Mouse (Mus musculus): ENCODE results near the gene Pla2r1. TPM values are rescaled to one million over a fixed set of nuclear protein-coding genes. Genes with fewer than 3 reads are reported as not detected.

The Pla2r1 gene
- polyA plus RNA-seq, 1 experiment from 2014 or later, result 4.1 TPM

GRCm38 (mm10) chr2:60538710-60539109 lies 14.4 kb downstream of the Pla2r1 start:
- H3K36me3 ChIP-seq, result no peaks in the 10 kb centered on the region
- no peaks in the 10 kb centered on the region for H3K27me3 ChIP-seq (ENCODE audit: insufficient read depth, poor library complexity, severe bottlenecking)
- no peak for DNase-seq (ENCODE audit: low spot score)
- no peak overlapping the region for H3K27ac ChIP-seq
- no peak overlapping the region for H3K4me3 ChIP-seq
- H3K9me3 ChIP-seq, result no peaks in the 10 kb centered on the region
- 78% methylated on average over 5 of the region's 5 CpGs for WGBS
- H3K4me1 ChIP-seq, result peaks cover 16% of the 10 kb centered on the region; the same call in 1 of the 2 replicates

GRCm38 (mm10) chr2:60538274-60538673 lies 14.8 kb downstream of the Pla2r1 start:
- Histone ChIP-seq H3K27ac (no peak overlapping the region), H3K4me3 (no peak overlapping the region), H3K4me1 (peaks cover 16% of the 10 kb centered on the region; the same call in 1 of the 2 replicates), H3K36me3 (no peaks in the 10 kb centered on the region), H3K9me3 (no peaks in the 10 kb centered on the region), H3K27me3 (ENCODE audit: insufficient read depth, poor library complexity, severe bottlenecking) (no peaks in the 10 kb centered on the region)
- DNase-seq (ENCODE audit: low spot score), result no peak
- WGBS, result 88% methylated on average over 4 of the region's 4 CpGs

DNA sequence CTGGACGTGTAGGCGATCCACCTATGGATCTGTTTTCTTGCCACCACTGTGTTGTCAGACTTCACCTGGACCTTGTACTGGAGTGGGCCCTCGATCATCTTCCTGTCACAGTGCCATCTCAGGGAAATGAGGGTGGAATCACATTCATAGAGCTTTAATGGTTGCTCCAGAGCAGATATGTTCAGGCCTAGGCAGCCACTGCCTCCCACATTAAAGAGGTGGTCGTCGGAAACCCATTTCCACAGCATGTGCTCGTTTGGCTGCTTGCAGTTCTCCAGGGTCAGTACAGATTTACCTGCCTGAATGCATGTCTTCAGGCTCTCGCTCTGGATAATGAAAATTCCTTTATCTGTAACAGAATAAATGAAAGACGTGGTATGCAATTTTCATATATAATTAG lies 18.4 kb downstream of the Pla2r1 start:
- Histone ChIP-seq H3K9me3 (no peaks in the 10 kb centered on the region), H3K4me3 (no peak overlapping the region), H3K4me1 (no peaks in the 10 kb centered on the region), H3K36me3 (no peaks in the 10 kb centered on the region), H3K27me3 (ENCODE audit: insufficient read depth, poor library complexity, severe bottlenecking) (no peaks in the 10 kb centered on the region), H3K27ac (no peak overlapping the region)
- WGBS, result 82% methylated on average over 8 of the region's 8 CpGs
- DNase-seq (ENCODE audit: low spot score), result no peak

- Histone ChIP-seq H3K4me1 (no peaks in the 10 kb centered on the region), H3K27me3 (ENCODE audit: insufficient read depth, poor library complexity, severe bottlenecking) (no peaks in the 10 kb centered on the region), H3K36me3 (no peaks in the 10 kb centered on the region), H3K27ac (no peak overlapping the region), H3K9me3 (no peaks in the 10 kb centered on the region), H3K4me3 (no peak overlapping the region)
- no peak for DNase-seq (ENCODE audit: low spot score)
- 77% methylated on average over 3 of the region's 3 CpGs for WGBS
These were observed 20.1 kb downstream of the Pla2r1 start for GRCm38 (mm10) chr2:60533026-60533425.

GRCm38 (mm10) chr2:60532495-60532894 lies 20.6 kb downstream of the Pla2r1 start:
- Histone ChIP-seq H3K4me3 (no peak overlapping the region), H3K27ac (no peak overlapping the region), H3K4me1 (no peaks in the 10 kb centered on the region), H3K9me3 (no peaks in the 10 kb centered on the region), H3K27me3 (ENCODE audit: insufficient read depth, poor library complexity, severe bottlenecking) (no peaks in the 10 kb centered on the region), H3K36me3 (no peaks in the 10 kb centered on the region)
- no peak for DNase-seq (ENCODE audit: low spot score)
- WGBS, result 69% methylated on average over 5 of the region's 5 CpGs

DNA sequence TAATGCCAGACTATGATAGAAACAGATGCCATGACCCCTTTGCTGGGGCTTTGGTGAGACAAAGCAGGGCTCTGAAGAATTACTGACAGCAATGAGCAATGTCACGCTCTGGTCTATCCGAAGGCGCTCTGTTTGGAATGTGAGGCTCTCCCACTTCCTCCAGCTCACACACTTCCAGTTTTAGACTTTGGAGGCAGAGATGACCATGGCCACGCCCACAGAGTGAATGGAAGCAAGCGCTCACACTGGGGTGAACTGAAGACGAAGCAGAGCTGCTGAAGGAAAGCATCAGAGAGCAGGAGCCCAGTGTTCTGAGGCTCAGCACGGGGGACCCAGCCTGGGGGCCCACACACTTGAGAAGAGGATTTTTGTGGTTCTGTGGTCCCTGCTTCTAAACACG lies 37.3 kb downstream of the Pla2r1 start:
- H3K36me3 ChIP-seq, result no peaks in the 10 kb centered on the region
- H3K4me1 ChIP-seq, result peaks cover 14% of the 10 kb centered on the region
- no peak for DNase-seq (ENCODE audit: low spot score)
- H3K4me3 ChIP-seq, result peak overlapping the region; percentile 35
- 27% methylated on average over 8 of the region's 8 CpGs for WGBS
- H3K27me3 ChIP-seq (ENCODE audit: insufficient read depth, poor library complexity, severe bottlenecking), result no peaks in the 10 kb centered on the region
- peak overlapping the region; percentile 75; the same call in 1 of the 2 replicates for H3K27ac ChIP-seq
- no peaks in the 10 kb centered on the region for H3K9me3 ChIP-seq

GRCm38 (mm10) chr2:60514863-60515262 lies 38.2 kb downstream of the Pla2r1 start:
- DNase-seq (ENCODE audit: low spot score), result no peak
- Histone ChIP-seq H3K4me1 (peaks cover 14% of the 10 kb centered on the region), H3K9me3 (no peaks in the 10 kb centered on the region), H3K4me3 (no peak overlapping the region), H3K27ac (no peak overlapping the region), H3K27me3 (ENCODE audit: insufficient read depth, poor library complexity, severe bottlenecking) (no peaks in the 10 kb centered on the region), H3K36me3 (no peaks in the 10 kb centered on the region)
- 71% methylated on average over 4 of the region's 4 CpGs for WGBS

- 87% methylated on average over 1 of the region's 1 CpGs for WGBS
- Histone ChIP-seq H3K27ac (no peak overlapping the region), H3K27me3 (ENCODE audit: insufficient read depth, poor library complexity, severe bottlenecking) (no peaks in the 10 kb centered on the region), H3K36me3 (no peaks in the 10 kb centered on the region), H3K9me3 (no peaks in the 10 kb centered on the region), H3K4me3 (no peak overlapping the region), H3K4me1 (peaks cover 6% of the 10 kb centered on the region)
- no peak for DNase-seq (ENCODE audit: low spot score)
These were observed 42.4 kb downstream of the Pla2r1 start for GRCm38 (mm10) chr2:60510718-60511117.

GRCm38 (mm10) chr2:60505145-60505544 lies 48.0 kb downstream of the Pla2r1 start:
- Histone ChIP-seq H3K36me3 (no peaks in the 10 kb centered on the region), H3K4me1 (peaks cover 9% of the 10 kb centered on the region), H3K4me3 (no peak overlapping the region), H3K27me3 (ENCODE audit: insufficient read depth, poor library complexity, severe bottlenecking) (no peaks in the 10 kb centered on the region), H3K27ac (peak overlapping the region; percentile 69), H3K9me3 (no peaks in the 10 kb centered on the region)
- WGBS, result 53% methylated on average over 2 of the region's 2 CpGs
- DNase-seq (ENCODE audit: low spot score), result no peak

- H3K4me3 ChIP-seq, result no peak overlapping the region
- H3K9me3 ChIP-seq, result no peaks in the 10 kb centered on the region
- H3K27me3 ChIP-seq (ENCODE audit: insufficient read depth, poor library complexity, severe bottlenecking), result no peaks in the 10 kb centered on the region
- H3K27ac ChIP-seq, result peak overlapping the region; percentile 69
- no peaks in the 10 kb centered on the region for H3K36me3 ChIP-seq
- WGBS, result 19% methylated on average over 2 of the region's 2 CpGs
- H3K4me1 ChIP-seq, result peaks cover 9% of the 10 kb centered on the region
- DNase-seq (ENCODE audit: low spot score), result no peak
These were observed 48.4 kb downstream of the Pla2r1 start for GRCm38 (mm10) chr2:60504718-60505117.

DNA sequence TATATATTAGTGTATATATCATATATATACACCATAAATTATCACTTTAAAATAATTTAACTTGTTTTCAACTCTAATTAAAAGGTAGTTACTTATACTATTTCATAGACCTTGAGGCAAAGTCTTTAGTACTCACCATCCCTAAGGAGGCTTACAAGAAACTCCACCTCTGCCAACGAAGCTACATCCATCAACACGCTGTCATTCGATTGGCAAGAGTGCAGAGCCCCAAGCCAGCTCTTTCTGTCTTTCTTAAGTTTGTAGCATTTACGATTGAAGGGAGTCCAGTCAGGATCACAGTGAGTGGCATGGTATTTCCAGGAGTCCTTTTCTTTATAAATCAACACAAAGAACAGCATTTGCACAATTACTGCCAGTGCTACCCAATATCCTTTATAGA lies 49.1 kb downstream of the Pla2r1 start:
- WGBS, result 58% methylated on average over 4 of the region's 4 CpGs
- no peaks in the 10 kb centered on the region for H3K9me3 ChIP-seq
- H3K27me3 ChIP-seq (ENCODE audit: insufficient read depth, poor library complexity, severe bottlenecking), result no peaks in the 10 kb centered on the region
- no peak overlapping the region for H3K27ac ChIP-seq
- H3K4me3 ChIP-seq, result no peak overlapping the region
- H3K36me3 ChIP-seq, result no peaks in the 10 kb centered on the region
- H3K4me1 ChIP-seq, result peaks cover 9% of the 10 kb centered on the region
- no peak for DNase-seq (ENCODE audit: low spot score)

DNA sequence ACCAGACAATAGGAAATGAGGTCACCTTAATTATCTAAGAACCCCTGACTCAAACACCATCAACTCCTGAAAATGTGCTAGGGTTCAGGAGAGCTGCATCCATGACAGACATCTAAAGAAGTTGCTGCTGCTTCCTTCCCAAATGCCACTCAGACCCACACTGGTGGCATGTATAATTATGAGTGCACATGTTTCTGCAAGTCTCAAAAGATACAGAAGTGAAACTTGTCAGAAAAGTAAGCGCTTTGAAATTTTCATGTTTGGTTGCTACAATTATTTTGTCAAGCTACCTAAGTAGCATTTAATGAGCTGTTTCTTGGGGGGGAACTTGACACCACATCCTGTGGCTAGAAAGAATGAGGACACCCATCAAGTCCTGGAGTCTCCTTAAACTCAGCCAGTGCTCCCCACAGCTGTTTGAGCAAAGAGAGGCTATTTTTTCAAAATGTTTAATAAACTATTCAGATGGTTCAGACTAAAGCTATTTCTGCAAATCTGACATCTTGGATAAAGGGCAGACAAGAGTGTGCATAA lies 52.5 kb downstream of the Pla2r1 start:
- H3K27ac ChIP-seq, result no peak overlapping the region
- no peak for DNase-seq (ENCODE audit: low spot score)
- H3K9me3 ChIP-seq, result no peaks in the 10 kb centered on the region
- 88% methylated on average over 1 of the region's 1 CpGs for WGBS
- H3K36me3 ChIP-seq, result no peaks in the 10 kb centered on the region
- no peak overlapping the region for H3K4me3 ChIP-seq
- H3K27me3 ChIP-seq (ENCODE audit: insufficient read depth, poor library complexity, severe bottlenecking), result no peaks in the 10 kb centered on the region
- peaks cover 9% of the 10 kb centered on the region for H3K4me1 ChIP-seq

DNA sequence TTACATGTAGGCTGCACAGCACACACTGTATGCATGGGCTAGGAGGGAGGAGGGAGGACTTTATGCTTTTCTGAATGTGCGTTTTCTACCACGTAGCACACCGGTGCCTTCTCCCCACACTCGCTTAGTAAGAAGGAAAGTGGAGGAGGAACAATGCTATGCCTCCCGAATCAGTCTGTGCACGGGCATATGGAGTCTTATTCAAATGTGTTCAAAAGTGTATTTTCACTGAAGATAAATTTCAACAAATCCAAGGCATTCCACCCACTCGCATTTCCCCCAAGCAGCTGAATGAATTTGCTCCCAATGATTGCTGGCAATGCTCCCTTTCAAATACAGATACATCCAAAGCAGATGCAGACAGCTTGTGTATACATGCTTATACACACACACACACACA lies 73.2 kb downstream of the Pla2r1 start:
- 94% methylated on average over 7 of the region's 7 CpGs for WGBS
- no peaks in the 10 kb centered on the region for H3K27me3 ChIP-seq (ENCODE audit: insufficient read depth, poor library complexity, severe bottlenecking)
- no peaks in the 10 kb centered on the region; the same call in 1 of the 2 replicates for H3K4me1 ChIP-seq
- H3K4me3 ChIP-seq, result no peak overlapping the region
- no peak for DNase-seq (ENCODE audit: low spot score)
- H3K9me3 ChIP-seq, result no peaks in the 10 kb centered on the region
- H3K36me3 ChIP-seq, result no peaks in the 10 kb centered on the region
- H3K27ac ChIP-seq, result no peak overlapping the region

- no peak for DNase-seq (ENCODE audit: low spot score)
- Histone ChIP-seq H3K4me3 (no peak overlapping the region), H3K27me3 (ENCODE audit: insufficient read depth, poor library complexity, severe bottlenecking) (no peaks in the 10 kb centered on the region), H3K27ac (peak overlapping the region; percentile 33; the same call in 1 of the 2 replicates), H3K36me3 (no peaks in the 10 kb centered on the region), H3K4me1 (no peaks in the 10 kb centered on the region; the same call in 1 of the 2 replicates), H3K9me3 (no peaks in the 10 kb centered on the region)
- 82% methylated on average over 2 of the region's 2 CpGs for WGBS
These were observed 74.3 kb downstream of the Pla2r1 start for GRCm38 (mm10) chr2:60478778-60479177.
